Mouse (Mus musculus) adrenal gland, adult (tissue): ENCODE measurements around the gene Rfesd.

ENCODE experiments used
- DNase-seq, 2 experiments: peaks; one replicate each; pipeline ENCODE4 v3.0.0; 2022 to 2023; ENCODE audit warnings: low spot score in 1 of 2; ENCODE audit not compliant: inconsistent age in 2 of 2

Rfesd gene

GRCm38 (mm10) chr13:76017974-76018843, at the start of gene Rfesd:
Rfesd (minus strand) TSS chr13:76018719.
- peak; percentile 99 for DNase-seq

- peak in 1 of 2 experiments; percentile 30 for DNase-seq
Observed at GRCm38 (mm10) chr13:76064363-76064945, 45.9 kb upstream of the Rfesd start.

- DNase-seq = no peak
Observed at GRCm38 (mm10) chr13:76063548-76063947, 45.0 kb upstream of the Rfesd start.

- no peak for DNase-seq
Observed at GRCm38 (mm10) chr13:76062569-76062968, 44.0 kb upstream of the Rfesd start.

GRCm38 (mm10) chr13:76062126-76062525, 43.6 kb upstream of the Rfesd start:
- no peak for DNase-seq

GRCm38 (mm10) chr13:76059591-76059990, 41.1 kb upstream of the Rfesd start:
- no peak for DNase-seq

- no peak for DNase-seq
Observed at GRCm38 (mm10) chr13:76057267-76058069, 38.9 kb upstream of the Rfesd start.

GRCm38 (mm10) chr13:76056896-76057266, 38.4 kb upstream of the Rfesd start, which contains the start of gene Gpr150:
Gpr150 (minus strand) TSS chr13:76056996.
- DNase-seq = no peak

GRCm38 (mm10) chr13:76056261-76056724, 37.8 kb upstream of the Rfesd start:
- DNase-seq = peak; percentile 61 to 86

- peak; percentile 21 to 60 for DNase-seq
Observed at GRCm38 (mm10) chr13:76055391-76056232, 37.1 kb upstream of the Rfesd start.

- DNase-seq = no peak
Observed at GRCm38 (mm10) chr13:76044971-76045370, 26.5 kb upstream of the Rfesd start.

- no peak for DNase-seq
Observed at GRCm38 (mm10) chr13:76042455-76042854, 23.9 kb upstream of the Rfesd start.

GRCm38 (mm10) chr13:76024588-76024987, 6.1 kb upstream of the Rfesd start:
- no peak for DNase-seq

GRCm38 (mm10) chr13:76021782-76022181, 3.3 kb upstream of the Rfesd start:
- DNase-seq = peak in 1 of 2 experiments; percentile 34

- peak; percentile 21 to 75 for DNase-seq
Observed at GRCm38 (mm10) chr13:76018844-76019400, 403 bp upstream of the Rfesd start.

- DNase-seq = peak in 1 of 2 experiments; percentile 67
Observed at GRCm38 (mm10) chr13:76017465-76017864, 1.1 kb downstream of the Rfesd start.

- no peak for DNase-seq
Observed at GRCm38 (mm10) chr13:76014511-76014910, 4.0 kb downstream of the Rfesd start.

GRCm38 (mm10) chr13:76003272-76003671, 15.2 kb downstream of the Rfesd start:
- DNase-seq = no peak

GRCm38 (mm10) chr13:75992169-75993028, 26.1 kb downstream of the Rfesd start:
- DNase-seq = peak in 1 of 2 experiments; percentile 49
